Mouse (Mus musculus) embryonic facial prominence, embryonic 11.5 days (tissue): Measurements from ENCODE around the gene Map4k4. TPM values are rescaled to one million over a fixed set of nuclear protein-coding genes. Genes with fewer than 3 reads are reported as not detected.

Source experiments
- ATAC-seq: fragments of 200-750 bp; cut with Nextera tagmentation; replicated peaks from 2 replicates; pipeline ENCODE4 v1.8.0; 2017; ENCODE audit warnings: low read depth; ENCODE audit not compliant: insufficient number of reproducible peaks, low FRiP score, low TSS enrichment
- DNase-seq: peaks from one replicate; pipeline ENCODE4 v3.0.0-alpha.2; 2015; ENCODE audit warnings: low spot score
- H3K27ac ChIP-seq: fragments of 300-500 bp; sonication (generic); replicated peaks from 2 replicates; pipeline ENCODE4 v1.5.1; 2014; ENCODE audit warnings: mild to moderate bottlenecking, low read depth, low read length, control low read depth
- H3K27me3 ChIP-seq: fragments of 300-500 bp; sonication (generic); 2 replicates; pipeline ENCODE4 v1.6.1; 2014; ENCODE audit warnings: mild to moderate bottlenecking, low read length, moderate library complexity, mixed read lengths; ENCODE audit not compliant: control insufficient read depth, insufficient read depth
- H3K36me3 ChIP-seq: fragments of 300-500 bp; sonication (generic); replicated peaks from 2 replicates; pipeline ENCODE4 v1.6.1; 2014; ENCODE audit warnings: low read depth, mild to moderate bottlenecking, low read length, moderate library complexity, mixed read lengths; ENCODE audit not compliant: control insufficient read depth, insufficient read depth
- H3K4me1 ChIP-seq: fragments of 300-500 bp; sonication (generic); 2 replicates; pipeline ENCODE4 v1.6.1; 2014; ENCODE audit warnings: low read length, mixed read lengths; ENCODE audit not compliant: control insufficient read depth, insufficient read depth
- H3K4me2 ChIP-seq: fragments of 300-500 bp; sonication (generic); 2 replicates; pipeline ENCODE4 v1.6.1; 2014; ENCODE audit warnings: low read depth, mild to moderate bottlenecking, control low read depth, low read length, moderate library complexity
- H3K4me3 ChIP-seq: fragments of 300-500 bp; sonication (generic); 2 replicates; pipeline ENCODE4 v1.5.1; 2014; ENCODE audit warnings: low read depth, low read length, control low read depth
- H3K9ac ChIP-seq: fragments of 300-500 bp; sonication (generic); replicated peaks from 2 replicates; pipeline ENCODE4 v1.6.1; 2014; ENCODE audit warnings: mild to moderate bottlenecking, control low read depth, low read length
- H3K9me3 ChIP-seq: fragments of 300-500 bp; sonication (generic); replicated peaks from 2 replicates; pipeline ENCODE4 v1.6.1; 2016; ENCODE audit warnings: mild to moderate bottlenecking, low read length, inconsistent platforms, mixed read lengths; ENCODE audit not compliant: control insufficient read depth
- WGBS: fragments of 180-500 bp; shearing (Covaris S2); extraction: QIAGEN DNeasy Blood & Tissue Kit; methylation state at CpG from one replicate; pipeline ENCODE4 v1.1.7; 2014; 5-methylcytosine and 5-hydroxymethylcytosine counted together
- polyA plus RNA-seq: library from polyadenylated mRNA; unstranded; fragments of >200 nt; fragmentation: Nextera tagmentation; extraction: Ambion mirVana; gene quantifications from 2 replicates; pipeline ENCODE4 v1.2.1, GENCODE M21; 2014

Map4k4 gene
- polyA plus RNA-seq, 1 experiment from 2014 or later, result 27.7 TPM

DNA sequence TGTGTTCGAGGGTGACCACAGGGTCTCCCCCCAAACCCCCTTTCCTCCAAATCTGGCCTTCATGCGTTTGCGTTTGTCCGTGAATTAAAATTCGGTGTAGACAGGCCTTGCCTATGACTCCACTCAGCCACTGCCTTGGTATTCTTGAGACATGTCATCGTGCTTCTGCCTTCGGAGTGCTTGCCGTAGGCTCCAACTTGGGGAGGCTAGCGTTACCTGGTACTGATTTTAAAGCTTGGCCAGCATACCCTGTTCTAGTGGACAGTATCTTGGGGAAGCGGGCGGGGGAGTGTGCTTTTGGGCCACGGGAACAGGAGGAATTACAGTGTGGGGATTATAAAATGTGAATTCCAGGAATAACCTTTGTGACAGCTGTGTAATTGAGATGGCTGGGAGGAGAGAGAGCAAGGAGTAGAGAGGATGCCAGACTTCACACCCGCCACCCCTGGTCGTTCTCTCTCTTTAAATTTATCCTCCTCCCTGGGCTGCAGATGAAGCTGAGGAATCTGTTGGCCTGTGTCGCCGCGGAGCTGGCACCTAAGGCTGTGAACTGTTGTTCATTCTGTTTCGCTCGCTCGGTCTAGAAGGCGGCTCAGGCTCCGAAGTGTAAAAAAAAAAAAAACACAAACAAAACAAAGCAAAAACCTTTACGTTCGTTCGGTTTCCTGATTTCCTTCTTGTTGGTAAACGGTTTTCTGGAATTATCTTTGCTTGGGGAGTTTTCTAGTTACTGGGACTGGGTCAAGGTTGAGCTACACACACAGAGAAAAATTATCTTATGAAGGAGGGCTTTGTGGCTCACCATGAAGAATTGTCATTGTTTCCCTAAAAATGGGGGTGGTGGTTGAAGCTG lies 1.4 kb downstream of the Map4k4 start:
- H3K27ac ChIP-seq, result peak overlapping the region; percentile 98
- DNase-seq, result peak; percentile 47
- H3K9ac ChIP-seq, result peak overlapping the region; percentile 100
- no peaks in the 10 kb centered on the region for H3K9me3 ChIP-seq
- peak overlapping the region; percentile 85 for H3K4me2 ChIP-seq
- no peaks in the 10 kb centered on the region for H3K36me3 ChIP-seq
- H3K27me3 ChIP-seq, result no peaks in the 10 kb centered on the region
- peak overlapping the region; percentile 96 for H3K4me3 ChIP-seq
- no peak for ATAC-seq
- WGBS, result under 1% methylated on average over 26 of the region's 26 CpGs
- H3K4me1 ChIP-seq, result peaks cover 2% of the 10 kb centered on the region

GRCm38 (mm10) chr1:39902704-39903151 lies 2.0 kb downstream of the Map4k4 start:
- H3K9ac ChIP-seq, result peak overlapping the region; percentile 100
- DNase-seq, result peak; percentile 30
- H3K36me3 ChIP-seq, result no peaks in the 10 kb centered on the region
- H3K9me3 ChIP-seq, result no peaks in the 10 kb centered on the region
- H3K4me2 ChIP-seq, result peak overlapping the region; percentile 85
- H3K27me3 ChIP-seq, result no peaks in the 10 kb centered on the region
- peaks cover 2% of the 10 kb centered on the region for H3K4me1 ChIP-seq
- H3K4me3 ChIP-seq, result peak overlapping the region; percentile 96
- H3K27ac ChIP-seq, result peak overlapping the region; percentile 41; the same call in 1 of the 2 replicates
- ATAC-seq, result no peak
- WGBS, result 0% methylated on average over 3 of the region's 3 CpGs

DNA sequence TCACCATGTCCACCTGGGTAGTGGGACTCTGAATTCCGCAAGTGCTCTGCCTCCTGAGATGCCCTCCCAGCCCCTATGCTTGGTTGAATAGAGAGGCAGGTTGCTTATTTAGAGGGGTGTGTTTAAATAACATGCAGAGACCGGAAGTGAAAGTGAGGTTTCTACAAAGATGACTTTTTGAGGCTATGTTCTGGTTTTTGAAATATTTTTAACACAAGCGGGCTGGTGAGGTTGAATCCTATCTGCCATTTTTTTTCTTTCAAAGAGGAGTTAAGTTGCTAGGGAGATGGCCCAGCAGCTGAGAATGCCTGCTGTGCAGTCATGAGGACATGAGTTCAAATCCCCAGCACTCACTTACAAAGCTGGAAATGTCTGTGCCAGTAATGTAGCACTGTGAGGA lies 4.0 kb downstream of the Map4k4 start:
- WGBS, result 87% methylated on average over 3 of the region's 3 CpGs
- Histone ChIP-seq H3K4me2 (no peak overlapping the region), H3K4me3 (no peak overlapping the region), H3K27ac (no peak overlapping the region), H3K27me3 (no peaks in the 10 kb centered on the region), H3K9me3 (no peaks in the 10 kb centered on the region), H3K9ac (no peak overlapping the region), H3K36me3 (no peaks in the 10 kb centered on the region), H3K4me1 (peaks cover 2% of the 10 kb centered on the region)
- ATAC-seq (no peak), DNase-seq (no peak)

DNA sequence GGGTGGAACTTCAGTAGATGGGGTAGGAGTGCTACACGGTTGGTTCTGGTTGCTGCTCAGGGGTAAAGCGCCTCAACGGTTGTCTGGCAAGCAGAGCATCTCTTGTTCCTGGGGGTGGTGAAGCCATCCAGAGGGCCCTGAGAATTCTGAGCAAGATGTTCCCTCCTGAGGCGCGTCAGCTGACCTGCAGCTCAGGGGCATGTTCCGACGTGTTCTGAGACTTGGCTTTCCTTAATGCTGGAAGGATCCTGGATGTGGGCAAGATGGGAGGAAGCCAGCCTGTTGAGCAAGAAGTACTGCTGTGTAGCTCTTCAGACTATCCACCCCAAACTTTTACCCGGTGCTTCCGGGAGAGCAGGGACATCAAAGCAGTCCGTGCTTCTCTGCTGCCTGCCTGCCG lies 6.2 kb downstream of the Map4k4 start:
- 66% methylated on average over 11 of the region's 11 CpGs for WGBS
- no peak for DNase-seq
- no peaks in the 10 kb centered on the region for H3K9me3 ChIP-seq
- H3K36me3 ChIP-seq, result peaks cover 3% of the 10 kb centered on the region
- no peak overlapping the region for H3K4me3 ChIP-seq
- H3K4me1 ChIP-seq, result no peaks in the 10 kb centered on the region; the same call in none of the 2 replicates
- no peak overlapping the region for H3K4me2 ChIP-seq
- no peaks in the 10 kb centered on the region for H3K27me3 ChIP-seq
- ATAC-seq, result no peak
- H3K27ac ChIP-seq, result no peak overlapping the region
- H3K9ac ChIP-seq, result no peak overlapping the region

DNA sequence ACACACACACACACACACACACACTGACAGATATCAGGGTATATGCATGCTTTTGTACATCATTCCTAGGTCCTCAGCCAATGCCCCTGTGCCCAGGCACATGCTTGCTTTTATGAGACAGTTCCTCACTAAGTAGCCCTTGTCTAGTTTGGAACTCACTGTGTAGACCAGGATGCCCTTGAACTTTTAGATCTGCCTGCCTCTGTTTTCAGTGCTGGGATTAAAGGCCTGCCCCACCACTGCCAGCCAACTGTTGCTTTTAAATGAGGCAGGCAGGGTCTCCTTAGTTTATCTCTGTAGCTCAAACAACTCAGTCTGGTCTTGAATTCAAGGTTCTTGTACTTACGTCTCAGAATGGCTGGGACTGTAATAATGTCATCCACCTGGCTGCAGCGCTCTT lies 8.3 kb downstream of the Map4k4 start:
- 93% methylated on average over 2 of the region's 2 CpGs for WGBS
- Histone ChIP-seq H3K36me3 (peaks cover 3% of the 10 kb centered on the region), H3K9me3 (no peaks in the 10 kb centered on the region), H3K4me3 (no peak overlapping the region), H3K27me3 (no peaks in the 10 kb centered on the region), H3K9ac (no peak overlapping the region), H3K4me2 (no peak overlapping the region), H3K4me1 (no peaks in the 10 kb centered on the region; the same call in 1 of the 2 replicates), H3K27ac (no peak overlapping the region)
- no peak for DNase-seq
- no peak for ATAC-seq

DNA sequence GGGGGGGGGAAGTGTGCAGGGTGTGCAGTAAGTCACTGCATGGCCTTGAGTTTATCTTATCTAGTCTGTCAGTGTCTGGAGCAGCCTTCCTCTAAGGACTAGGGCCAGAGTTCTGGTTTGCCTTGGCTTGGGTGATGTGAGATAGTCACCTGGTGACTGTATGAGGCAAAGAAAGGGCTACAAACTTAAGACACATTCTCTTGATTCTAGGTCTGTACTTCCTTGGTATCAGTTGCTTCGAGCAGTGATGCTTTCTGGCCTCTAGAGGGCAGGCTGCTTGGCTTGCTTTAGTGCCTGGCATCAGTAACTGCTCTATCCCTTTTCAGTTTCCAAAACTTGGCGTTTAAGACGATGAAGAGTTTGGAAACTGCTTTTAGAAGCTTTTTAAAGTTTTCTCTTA lies 10.7 kb downstream of the Map4k4 start:
- no peak overlapping the region for H3K27ac ChIP-seq
- peak; percentile 69 for DNase-seq
- H3K4me3 ChIP-seq, result no peak overlapping the region
- peaks cover 3% of the 10 kb centered on the region for H3K9me3 ChIP-seq
- H3K4me2 ChIP-seq, result no peak overlapping the region
- no peaks in the 10 kb centered on the region; the same call in 1 of the 2 replicates for H3K4me1 ChIP-seq
- H3K27me3 ChIP-seq, result no peaks in the 10 kb centered on the region
- peaks cover 9% of the 10 kb centered on the region for H3K36me3 ChIP-seq
- ATAC-seq, result no peak
- no peak overlapping the region for H3K9ac ChIP-seq
- 76% methylated on average over 3 of the region's 3 CpGs for WGBS

GRCm38 (mm10) chr1:39913256-39913655 lies 12.5 kb downstream of the Map4k4 start:
- Histone ChIP-seq H3K27ac (no peak overlapping the region), H3K27me3 (no peaks in the 10 kb centered on the region), H3K4me3 (no peak overlapping the region), H3K4me2 (no peak overlapping the region), H3K4me1 (no peaks in the 10 kb centered on the region; the same call in 1 of the 2 replicates), H3K36me3 (peaks cover 9% of the 10 kb centered on the region), H3K9ac (no peak overlapping the region), H3K9me3 (peaks cover 3% of the 10 kb centered on the region)
- DNase-seq, result no peak
- 87% methylated on average over 4 of the region's 4 CpGs for WGBS
- ATAC-seq, result no peak

GRCm38 (mm10) chr1:39916144-39916543 lies 15.4 kb downstream of the Map4k4 start:
- 95% methylated on average over 4 of the region's 4 CpGs for WGBS

More at GRCm38 (mm10) chr1:39916144-39916543, 15.4 kb downstream of the Map4k4 start:
- Histone ChIP-seq H3K4me2 (no peak overlapping the region), H3K9me3 (peaks cover 3% of the 10 kb centered on the region), H3K36me3 (peaks cover 6% of the 10 kb centered on the region), H3K4me1 (no peaks in the 10 kb centered on the region), H3K9ac (no peak overlapping the region), H3K27me3 (no peaks in the 10 kb centered on the region), H3K4me3 (no peak overlapping the region), H3K27ac (no peak overlapping the region)
- ATAC-seq (no peak), DNase-seq (no peak)
